Mouse (Mus musculus) hindbrain, postnatal 0 days (tissue): ENCODE data around the gene Tle6. TPM values are rescaled to one million over a fixed set of nuclear protein-coding genes. Genes with fewer than 3 reads are reported as not detected.
A peak's percentile ranks its signal among the peaks of the same experiment; 100 is the strongest.

ENCODE experiments used
- ATAC-seq: fragments of 200-750 bp; cut with Nextera tagmentation; 2 replicates; pipeline ENCODE4 v1.8.0; 2017; ENCODE audit warnings: mild to moderate bottlenecking, moderate TSS enrichment, moderate library complexity
- DNase-seq: peaks from one replicate; pipeline ENCODE4 v3.0.0-alpha.2; 2015; ENCODE audit warnings: low spot score
- H3K27ac ChIP-seq: fragments of 300-500 bp; sonication (generic); 2 replicates; pipeline ENCODE4 v1.5.1; 2014; ENCODE audit warnings: mild to moderate bottlenecking
- H3K27me3 ChIP-seq: fragments of 300-500 bp; sonication (generic); 2 replicates; pipeline ENCODE4 v1.6.1; 2014; ENCODE audit warnings: low read length, mixed read lengths; ENCODE audit not compliant: insufficient read depth
- H3K36me3 ChIP-seq: fragments of 300-500 bp; sonication (generic); 2 replicates; pipeline ENCODE4 v1.6.1; 2014; ENCODE audit warnings: low read length, mixed read lengths; ENCODE audit not compliant: insufficient read depth
- H3K4me1 ChIP-seq: fragments of 300-500 bp; sonication (generic); 2 replicates; pipeline ENCODE4 v1.6.1; 2014; ENCODE audit warnings: antibody characterized with exemption, low read length, mixed read lengths; ENCODE audit not compliant: insufficient read depth
- H3K4me2 ChIP-seq: fragments of 300-500 bp; sonication (generic); 2 replicates; pipeline ENCODE4 v1.6.1; 2014; ENCODE audit warnings: low read depth, mild to moderate bottlenecking, low read length, moderate library complexity, mixed read lengths
- H3K4me3 ChIP-seq: fragments of 300-500 bp; sonication (generic); 2 replicates; pipeline ENCODE4 v1.5.1; 2014; ENCODE audit warnings: low read length
- H3K9ac ChIP-seq: fragments of 300-500 bp; sonication (generic); replicated peaks from 2 replicates; pipeline ENCODE4 v1.6.1; 2014; ENCODE audit warnings: mild to moderate bottlenecking, low read length, moderate library complexity, mixed read lengths
- H3K9me3 ChIP-seq: fragments of 300-500 bp; sonication (generic); 2 replicates; pipeline ENCODE4 v1.6.1; 2016; ENCODE audit warnings: low read length, mixed read lengths
- CTCF ChIP-seq: IDR thresholded peaks from 2 replicates; pipeline ENCODE4 v1.5.1; 2016; ENCODE audit warnings: antibody characterized with exemption, control low read depth, low read depth
- WGBS: fragments of 180-500 bp; shearing (Covaris S2); extraction: QIAGEN DNeasy Blood & Tissue Kit; methylation state at CpG from one replicate; pipeline ENCODE4 v1.1.7; 2014; 5-methylcytosine and 5-hydroxymethylcytosine counted together
- polyA plus RNA-seq: library from polyadenylated mRNA; unstranded; fragments of >200 nt; fragmentation: Nextera tagmentation; extraction: Ambion mirVana; gene quantifications from 2 replicates; pipeline ENCODE4 v1.2.1, GENCODE M21; 2015
- total RNA-seq: library from RNA; depleted of rRNA; stranded (reverse); fragments of >200 nt; gene quantifications from 2 replicates; pipeline ENCODE4 v1.2.3, GENCODE M21; 2014

The Tle6 gene
- total and polyA plus RNA-seq, 2 experiments from 2014 or later, result 5.4 to 6.2 TPM

DNA sequence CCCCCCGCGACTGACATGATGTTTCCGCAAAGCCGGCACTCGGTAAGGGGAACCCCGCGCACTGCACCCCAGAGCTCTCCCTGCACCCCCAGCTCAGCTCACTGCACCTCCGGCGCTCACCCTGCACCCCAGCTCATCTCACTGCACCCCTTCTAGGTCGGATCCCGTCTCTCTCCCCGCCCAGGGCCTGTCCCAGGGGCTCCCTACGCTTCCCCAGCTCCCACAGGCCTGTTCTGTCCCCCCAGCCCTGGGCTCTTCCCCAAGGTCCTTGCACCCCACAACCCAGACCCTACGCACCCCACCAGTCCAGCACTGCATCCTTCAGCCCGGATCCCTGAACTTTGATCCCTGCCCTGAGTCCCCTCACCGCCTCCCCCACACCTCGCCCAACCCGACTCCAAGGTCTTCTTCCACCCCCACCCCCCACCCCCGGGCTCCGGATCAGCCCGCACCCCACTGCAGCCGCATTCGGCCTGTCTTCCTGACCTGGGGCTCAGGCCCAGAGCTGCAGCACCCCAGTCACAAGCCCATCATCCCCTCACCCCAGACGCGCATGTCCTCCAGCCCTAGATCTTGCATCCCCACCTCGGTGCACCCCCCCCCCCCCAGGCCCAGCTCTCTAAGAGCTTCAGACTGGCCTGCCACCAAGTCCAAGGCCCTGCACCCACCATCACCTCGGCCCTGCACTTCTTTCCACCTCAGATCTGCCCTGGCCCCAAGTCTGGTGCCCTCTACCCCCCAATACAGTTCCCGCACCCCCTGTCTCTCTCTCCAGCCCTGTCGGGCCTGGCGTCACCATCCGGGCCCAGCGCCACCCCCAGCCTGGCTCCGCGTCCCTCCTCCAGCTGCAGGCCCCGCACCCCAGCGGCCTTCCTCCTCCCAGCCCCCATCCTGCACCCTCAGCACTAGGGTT, 41.0 kb downstream of the Tle6 start:
- WGBS, result 1% methylated on average over 33 of the region's 36 CpGs
- peak overlapping the region; percentile 69 for H3K4me2 ChIP-seq
- no peaks in the 10 kb centered on the region for H3K36me3 ChIP-seq
- H3K9me3 ChIP-seq, result no peaks in the 10 kb centered on the region
- H3K27ac ChIP-seq, result peak overlapping the region; percentile 85
- peaks cover 14% of the 10 kb centered on the region for H3K4me1 ChIP-seq
- peak overlapping the region; percentile 53 for H3K4me3 ChIP-seq
- H3K9ac ChIP-seq, result peak overlapping the region; percentile 76
- DNase-seq (peak; percentile 58), ATAC-seq (peak; percentile 38)
- no peak for TF ChIP-seq CTCF
- no peaks in the 10 kb centered on the region for H3K27me3 ChIP-seq

DNA sequence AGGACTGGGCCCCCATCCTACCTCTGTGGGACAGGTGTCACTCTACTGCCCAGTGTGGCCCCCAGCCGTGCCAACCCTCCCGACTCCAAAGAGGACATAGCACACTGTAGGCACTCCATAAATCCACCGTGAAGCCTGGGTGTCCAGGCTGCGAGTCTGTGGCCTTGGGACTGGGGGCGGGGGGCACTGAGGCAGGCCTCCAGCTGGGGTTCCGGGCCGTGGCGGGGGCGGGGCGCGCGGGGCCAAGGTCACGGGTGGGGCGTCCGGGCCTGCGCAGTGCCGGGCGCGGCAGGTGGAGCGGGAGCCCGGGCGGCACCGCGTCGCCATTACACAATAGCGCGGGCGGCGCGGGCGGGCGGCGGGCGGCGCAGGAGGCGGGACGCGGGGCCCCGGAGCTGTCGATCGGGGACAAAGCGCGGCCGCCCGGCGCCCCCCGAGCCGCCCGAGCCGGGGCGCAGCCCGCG, 41.7 kb downstream of the Tle6 start, which contains the start of gene Aes:
TSS of gene Aes (plus strand) at position 326 of the 464 bp plus-strand sequence.
- Histone ChIP-seq H3K27me3 (no peaks in the 10 kb centered on the region), H3K9ac (peak within 1 kb of the TSS; percentile 76), H3K4me2 (peak within 1 kb of the TSS; percentile 69), H3K4me3 (peak within 1 kb of the TSS; percentile 53), H3K4me1 (peaks cover 13% of the 10 kb centered on the region), H3K9me3 (no peaks in the 10 kb centered on the region), H3K36me3 (no peaks in the 10 kb centered on the region), H3K27ac (peak within 1 kb of the TSS; percentile 85)
- no peak for TF ChIP-seq CTCF
- 1% methylated on average over 51 of the region's 53 CpGs for WGBS
- DNase-seq (peak; percentile 73), ATAC-seq (peak; percentile 62)

DNA sequence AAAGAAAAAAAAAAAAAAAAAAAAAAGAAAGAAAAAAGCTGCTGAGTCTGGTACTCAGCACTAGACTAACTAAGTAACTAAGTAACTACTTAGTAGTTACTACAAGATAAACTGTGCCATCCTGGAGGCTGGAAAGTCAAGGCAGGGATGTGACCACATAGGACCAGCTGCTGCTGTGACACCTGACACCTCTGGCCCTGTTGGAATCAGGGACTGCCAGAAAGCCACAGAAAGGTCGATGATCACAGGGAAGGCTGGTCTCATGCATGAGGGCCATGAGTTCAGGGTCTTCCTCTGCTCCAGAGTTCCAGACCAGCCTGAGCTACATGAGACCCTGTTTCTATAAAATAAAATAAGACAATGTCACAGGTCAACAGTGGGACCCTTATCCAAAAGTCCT, 43.4 kb downstream of the Tle6 start:
- no peak overlapping the region for H3K9ac ChIP-seq
- H3K4me3 ChIP-seq, result no peak overlapping the region
- peaks cover 8% of the 10 kb centered on the region for H3K4me1 ChIP-seq
- no peak for TF ChIP-seq CTCF
- no peaks in the 10 kb centered on the region for H3K27me3 ChIP-seq
- H3K4me2 ChIP-seq, result no peak overlapping the region
- ATAC-seq, result no peak
- WGBS, result 42% methylated on average over 1 of the region's 1 CpGs
- H3K36me3 ChIP-seq, result no peaks in the 10 kb centered on the region
- no peaks in the 10 kb centered on the region for H3K9me3 ChIP-seq
- DNase-seq, result no peak
- no peak overlapping the region for H3K27ac ChIP-seq

GRCm38 (mm10) chr10:81556282-81556681, 44.6 kb downstream of the Tle6 start:
- ATAC-seq (no peak), DNase-seq (no peak)
- Histone ChIP-seq H3K9ac (no peak overlapping the region), H3K4me3 (no peak overlapping the region), H3K4me1 (peaks cover 7% of the 10 kb centered on the region), H3K4me2 (no peak overlapping the region), H3K36me3 (no peaks in the 10 kb centered on the region), H3K27ac (no peak overlapping the region), H3K27me3 (no peaks in the 10 kb centered on the region), H3K9me3 (no peaks in the 10 kb centered on the region)
- peak; percentile 62 for TF ChIP-seq CTCF
- 79% methylated on average over 3 of the region's 3 CpGs for WGBS

GRCm38 (mm10) chr10:81553807-81554755, 46.8 kb downstream of the Tle6 start:
- H3K9ac ChIP-seq, result no peak overlapping the region
- no peaks in the 10 kb centered on the region for H3K27me3 ChIP-seq
- ATAC-seq (no peak), DNase-seq (no peak)
- H3K9me3 ChIP-seq, result no peaks in the 10 kb centered on the region
- no peak overlapping the region for H3K27ac ChIP-seq
- no peak for TF ChIP-seq CTCF
- H3K4me2 ChIP-seq, result no peak overlapping the region
- no peak overlapping the region for H3K4me3 ChIP-seq
- 89% methylated on average over 6 of the region's 6 CpGs for WGBS
- H3K4me1 ChIP-seq, result no peaks in the 10 kb centered on the region
- no peaks in the 10 kb centered on the region for H3K36me3 ChIP-seq

GRCm38 (mm10) chr10:81553232-81553631, 47.6 kb downstream of the Tle6 start:
- Histone ChIP-seq H3K4me1 (no peaks in the 10 kb centered on the region), H3K9ac (no peak overlapping the region), H3K27me3 (no peaks in the 10 kb centered on the region), H3K9me3 (no peaks in the 10 kb centered on the region), H3K27ac (no peak overlapping the region), H3K4me2 (no peak overlapping the region), H3K4me3 (no peak overlapping the region), H3K36me3 (no peaks in the 10 kb centered on the region)
- WGBS, result 88% methylated on average over 5 of the region's 5 CpGs
- no peak for DNase-seq
- peak; percentile 69 for TF ChIP-seq CTCF
- ATAC-seq, result no peak
